In genomic region chr1:43463941-43464682, GRCm38 (mm10) we compare ENCODE assay signal across 10 mouse cellular contexts. TPM values are rescaled to one million over a fixed set of nuclear protein-coding genes. Genes with fewer than 3 reads are reported as not detected.
DNase-seq lines count a peak whose midpoint lies in the region; ATAC-seq and TF ChIP-seq lines count a peak whose summit lies in the region.
"Had no signal": no experiment of that assay in that cellular context is flagged by ENCODE, and none has a peak within 500 bp of the region (broad histone marks: within the 10 kb centered on the region; RNA-seq: fewer than 3 reads in every experiment).

No protein-coding gene starts in this region.

- H3K4me1 ChIP-seq in heart, postnatal 0 days (ENCODE audit: control insufficient read depth, insufficient read depth) = peaks cover 53% of the 10 kb centered on the region
- peaks cover 62% of the 10 kb centered on the region for H3K4me1 ChIP-seq in lung, embryonic 16.5 days (replicated peaks; ENCODE audit: control insufficient read depth, insufficient read depth, low read length)
- H3K4me1 ChIP-seq in cortical plate, adult 2 months (ENCODE audit: control insufficient read depth, insufficient read depth, low read length) = peaks cover 16% of the 10 kb centered on the region

- TF ChIP-seq CTCF in heart, postnatal 0 days (IDR thresholded peaks at IDR 0.05; ENCODE audit: low read depth) = no peak
- no peak for TF ChIP-seq CTCF in cortical plate, adult 2 months (IDR thresholded peaks at IDR 0.05; ENCODE audit: extremely low read depth, insufficient read depth, low read length)

- H3K9ac ChIP-seq in heart, postnatal 0 days (replicated peaks; ENCODE audit: low read depth, low read length) = no peak overlapping the region
- H3K9ac ChIP-seq in lung, embryonic 16.5 days (ENCODE audit: low read length) = no peak overlapping the region

- no peak overlapping the region for H3K4me3 ChIP-seq in heart, postnatal 0 days (ENCODE audit: low read depth, low read length)
- H3K4me3 ChIP-seq in lung, embryonic 16.5 days (ENCODE audit: low read length) = no peak overlapping the region
- no peak overlapping the region for H3K4me3 ChIP-seq in cortical plate, adult 2 months (ENCODE audit: insufficient read depth, low read length)

- no peaks in the 10 kb centered on the region for H3K9me3 ChIP-seq in heart, postnatal 0 days (replicated peaks; ENCODE audit: control insufficient read depth, low read length)
- no peaks in the 10 kb centered on the region for H3K9me3 ChIP-seq in lung, embryonic 16.5 days (ENCODE audit: control insufficient read depth, low read length)

- H3K36me3 ChIP-seq in heart, postnatal 0 days (replicated peaks; ENCODE audit: control insufficient read depth, insufficient read depth, low read length) = peaks cover 11% of the 10 kb centered on the region; the same call in 1 of the 2 replicates
- H3K36me3 ChIP-seq in lung, embryonic 16.5 days (ENCODE audit: control insufficient read depth, insufficient read depth, low read length) = peaks cover 2% of the 10 kb centered on the region; the same call in 1 of the 2 replicates

- H3K27ac ChIP-seq in heart, postnatal 0 days (ENCODE audit: low read depth) = peak overlapping the region; percentile 19; the same call in 1 of the 2 replicates
- H3K27ac ChIP-seq in lung, embryonic 16.5 days (ENCODE audit: low read length) = peak overlapping the region; percentile 69
- 0 out of 2 replicates have a peak overlapping the region, but pooled peaks have one; percentile 12 for H3K27ac ChIP-seq in cortical plate, adult 2 months (ENCODE audit: insufficient read depth, low read length)
- H3K27ac ChIP-seq: hindbrain, postnatal 0 days had no signal

- no peak for TF ChIP-seq POLR2A in cortical plate, adult 2 months (IDR thresholded peaks at IDR 0.05; ENCODE audit: extremely low read depth, insufficient read depth, low read length)

- WGBS in heart, postnatal 0 days = 71% methylated on average over 11 of the region's 11 CpGs
- WGBS in lung, embryonic 16.5 days = 50% methylated on average over 11 of the region's 11 CpGs

- H3K27me3 ChIP-seq in heart, postnatal 0 days (ENCODE audit: control insufficient read depth, insufficient read depth, low read length) = no peaks in the 10 kb centered on the region
- H3K27me3 ChIP-seq in lung, embryonic 16.5 days (ENCODE audit: control insufficient read depth, insufficient read depth, low read depth, low read length) = no peaks in the 10 kb centered on the region

- intact Hi-C loops in heart, postnatal 36 days (cut with DNase I) = no loop called here

- no peak for TF ChIP-seq EP300 in heart, postnatal 0 days (IDR thresholded peaks at IDR 0.05; ENCODE audit: low read depth)

- no peak for DNase-seq in heart, postnatal 0 days (ENCODE audit: low spot score)
- no peak for DNase-seq in heart, postnatal 36 days
- DNase-seq in lung, postnatal 14 days = no peak
- DNase-seq in ovary, adult 18-20 months (ENCODE audit: low spot score) = no peak
- DNase-seq: kidney, postnatal 36 days had no signal

- no peak for ATAC-seq in heart, postnatal 0 days (ENCODE audit: insufficient read depth, low read depth)
- ATAC-seq in lung, embryonic 16.5 days (ENCODE audit: low read depth) = peak; percentile 32
- ATAC-seq in megakaryocyte-erythroid progenitor cell, adult 5-6 weeks (replicated peaks; ENCODE audit: low FRiP score, low TSS enrichment, poor library complexity, severe bottlenecking) = peak; percentile 58
- ATAC-seq: hindbrain, postnatal 0 days had no signal

- no peak overlapping the region for H3K4me2 ChIP-seq in heart, postnatal 0 days (ENCODE audit: low read depth, low read length)
- peak overlapping the region; percentile 5; the same call in 1 of the 2 replicates for H3K4me2 ChIP-seq in lung, embryonic 16.5 days (ENCODE audit: low read depth, low read length)
- H3K4me2 ChIP-seq: liver, embryonic 11.5 days had no signal

RNA-seq across cellular contexts. Expression of gene Nck2, which starts 19.7 kb away (rescaled TPM):
- 47.8 and 49.7 TPM in 2 replicates for total RNA-seq in heart, postnatal 0 days (2014; rRNA removed; ENCODE audit: low replicate concordance)
- 17.6 and 17.7 TPM in 2 replicates for polyA plus RNA-seq in heart, postnatal 0 days (2015; fragmentation: Nextera tagmentation; extraction: Ambion mirVana)
- 10 to 100 TPM; 13.6 to 15.3 TPM for total RNA-seq in heart, postnatal 36 days (2021)
- polyA plus RNA-seq in lung, embryonic 16.5 days (2015; fragmentation: Nextera tagmentation; extraction: Ambion mirVana) = 41.6 and 43.4 TPM in 2 replicates
- polyA plus RNA-seq in cortical plate, adult 2 months (2012; rRNA removed) = 29.0 and 29.5 TPM in 2 replicates
- total RNA-seq in megakaryocyte-erythroid progenitor cell, adult 5-6 weeks (2014; fragmentation: Nextera tagmentation) = 19.5 and 26.8 TPM in 2 replicates
- total RNA-seq in megakaryocyte-erythroid progenitor cell, adult 5-6 weeks (2017) = 20.2 and 32.8 TPM in 2 replicates

Comparison
In these comparisons a context has a peak if more than half of its experiments do, and no peak if none do; other contexts are left out.
1. H3K27ac ChIP-seq: peak in every context shown above with its lines; median percentile 69 in lung, embryonic 16.5 days; 19 in heart, postnatal 0 days; 12 in cortical plate, adult 2 months.